Mouse (Mus musculus) liver, adult (tissue): ENCODE results near the gene Ascl1.

ENCODE experiments used
- GATA4 ChIP-seq: IDR thresholded peaks from 2 replicates; pipeline ENCODE4 v1.6.1; 2014; ENCODE audit warnings: mild to moderate bottlenecking, low read length; ENCODE audit not compliant: insufficient replicate concordance

The Ascl1 gene

GRCm38 (mm10) chr10:87491485-87492040 is 1.9 kb downstream of the Ascl1 start:
- TF ChIP-seq GATA4, result no peak

GRCm38 (mm10) chr10:87490328-87490727 is 3.1 kb downstream of the Ascl1 start:
- no peak for TF ChIP-seq GATA4

- no peak for TF ChIP-seq GATA4
These were observed 4.0 kb downstream of the Ascl1 start for GRCm38 (mm10) chr10:87489246-87490009.

GRCm38 (mm10) chr10:87488429-87489145 is 4.9 kb downstream of the Ascl1 start:
- no peak for TF ChIP-seq GATA4

- TF ChIP-seq GATA4, result no peak
These were observed 7.5 kb downstream of the Ascl1 start for GRCm38 (mm10) chr10:87485721-87486620.

- no peak for TF ChIP-seq GATA4
These were observed 8.4 kb downstream of the Ascl1 start for GRCm38 (mm10) chr10:87484831-87485720.

GRCm38 (mm10) chr10:87477895-87478294 is 15.6 kb downstream of the Ascl1 start:
- TF ChIP-seq GATA4, result no peak

GRCm38 (mm10) chr10:87474971-87475370 is 18.5 kb downstream of the Ascl1 start:
- no peak for TF ChIP-seq GATA4

- TF ChIP-seq GATA4, result no peak
These were observed 19.9 kb downstream of the Ascl1 start for GRCm38 (mm10) chr10:87473475-87474131.

GRCm38 (mm10) chr10:87450777-87451176 is 42.7 kb downstream of the Ascl1 start:
- TF ChIP-seq GATA4, result no peak

GRCm38 (mm10) chr10:87449368-87449767 is 44.1 kb downstream of the Ascl1 start:
- TF ChIP-seq GATA4, result no peak

- TF ChIP-seq GATA4, result no peak
These were observed 45.2 kb downstream of the Ascl1 start for GRCm38 (mm10) chr10:87448257-87448656.

- TF ChIP-seq GATA4, result no peak
These were observed 45.7 kb downstream of the Ascl1 start for GRCm38 (mm10) chr10:87447754-87448095.
